Mouse (Mus musculus): ENCODE measurements around the gene Stx12. TPM values are rescaled to one million over a fixed set of nuclear protein-coding genes. Genes with fewer than 3 reads are reported as not detected.

The Stx12 gene
- polyA plus RNA-seq, 1 experiment from 2014 or later: 84.8 TPM

DNA sequence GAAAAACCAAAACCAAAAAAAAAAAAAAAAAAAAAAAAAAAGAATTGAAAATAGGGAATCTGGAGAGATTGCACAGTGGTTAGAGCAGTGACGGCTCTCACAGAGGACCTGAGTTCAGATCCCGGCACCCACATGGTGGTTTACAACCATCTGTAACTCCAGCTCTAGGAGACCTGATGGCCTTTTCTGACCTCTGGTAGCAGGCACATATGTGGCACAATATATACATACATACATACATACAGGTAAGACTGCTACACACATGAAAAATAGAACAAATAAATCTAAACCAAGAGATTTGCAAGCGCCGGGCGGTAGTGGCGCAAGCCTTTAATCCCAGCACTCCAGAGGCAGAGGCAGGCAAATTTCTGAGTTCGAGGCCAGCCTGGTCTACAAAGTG is 80.4 kb downstream of the Stx12 start:
- Histone ChIP-seq H3K4me1 (ENCODE audit: control insufficient read depth, insufficient read depth, low read length) (no peaks in the 10 kb centered on the region), H3K9ac (replicated peaks; ENCODE audit: low read length) (no peak overlapping the region), H3K27ac (replicated peaks; ENCODE audit: low read depth, low read length) (no peak overlapping the region), H3K36me3 (replicated peaks; ENCODE audit: control insufficient read depth, insufficient read depth, low read depth, low read length) (no peaks in the 10 kb centered on the region), H3K27me3 (ENCODE audit: control insufficient read depth, insufficient read depth, low read length) (no peaks in the 10 kb centered on the region), H3K4me2 (ENCODE audit: low read depth, low read length) (no peak overlapping the region), H3K4me3 (ENCODE audit: low read depth, low read length) (no peak overlapping the region), H3K9me3 (replicated peaks; ENCODE audit: control insufficient read depth, low read length) (no peaks in the 10 kb centered on the region)
- no peak for DNase-seq (ENCODE audit: low spot score)
- ATAC-seq (replicated peaks; ENCODE audit: insufficient number of reproducible peaks, low FRiP score, low TSS enrichment, low read depth): no peak
- 94% methylated on average over 7 of the region's 7 CpGs for WGBS

Other genes starting within 250 kb of the Stx12 start
- 37.1 and 41.0 TPM in 2 replicates for gene Eya3, start 245.5 kb downstream of the Stx12 start, polyA plus RNA-seq (2014; fragmentation: Nextera tagmentation; extraction: Ambion mirVana)
- gene Xkr8, start 152.0 kb downstream of the Stx12 start, polyA plus RNA-seq (2014; fragmentation: Nextera tagmentation; extraction: Ambion mirVana): 6.1 and 7.2 TPM in 2 replicates
- 3.2 and 3.9 TPM in 2 replicates for gene Smpdl3b, start 127.3 kb downstream of the Stx12 start, polyA plus RNA-seq (2014; fragmentation: Nextera tagmentation; extraction: Ambion mirVana)
- gene Rpa2, start 116.2 kb downstream of the Stx12 start, polyA plus RNA-seq (2014; fragmentation: Nextera tagmentation; extraction: Ambion mirVana): 164 and 176 TPM in 2 replicates
- gene Themis2, start 88.1 kb downstream of the Stx12 start, polyA plus RNA-seq (2014; fragmentation: Nextera tagmentation; extraction: Ambion mirVana): 0.63 and 1.0 TPM in 2 replicates
- 117 and 124 TPM in 2 replicates for gene Ppp1r8, start 41.3 kb downstream of the Stx12 start, polyA plus RNA-seq (2014; fragmentation: Nextera tagmentation; extraction: Ambion mirVana)
- gene Fam76a, start 38.0 kb upstream of the Stx12 start, polyA plus RNA-seq (2014; fragmentation: Nextera tagmentation; extraction: Ambion mirVana): 26.3 and 36.6 TPM in 2 replicates
- 0.08 and 0.20 TPM in 2 replicates for gene Fgr, start 89.6 kb upstream of the Stx12 start, polyA plus RNA-seq (2014; fragmentation: Nextera tagmentation; extraction: Ambion mirVana)
- 6.6 and 7.7 TPM in 2 replicates for gene Ahdc1, start 126.8 kb upstream of the Stx12 start, polyA plus RNA-seq (2014; fragmentation: Nextera tagmentation; extraction: Ambion mirVana)
- 66.9 and 75.9 TPM in 2 replicates for gene Wasf2, start 246.0 kb upstream of the Stx12 start, polyA plus RNA-seq (2014; fragmentation: Nextera tagmentation; extraction: Ambion mirVana)